Mouse (Mus musculus) ES-E14 (cell line): ENCODE data around the gene Commd4. TPM values are rescaled to one million over a fixed set of nuclear protein-coding genes. Genes with fewer than 3 reads are reported as not detected.

Experiments
- DNase-seq: peaks from one replicate; pipeline ENCODE4 v3.0.0-alpha.2; 2013; ENCODE audit warnings: low read depth, low spot score
- H3K27ac ChIP-seq: 2 replicates; pipeline ENCODE4 v1.5.1; 2012; ENCODE audit warnings: low read depth, mild to moderate bottlenecking, low read length, moderate library complexity, mixed read lengths; ENCODE audit not compliant: poor library complexity, insufficient read depth, severe bottlenecking
- H3K36me3 ChIP-seq: 2 replicates; pipeline ENCODE4 v1.6.1; 2012; ENCODE audit warnings: mild to moderate bottlenecking, low read length, moderate library complexity, mixed read lengths; ENCODE audit not compliant: control insufficient read depth, poor library complexity, insufficient read depth, severe bottlenecking
- H3K4me1 ChIP-seq, 2 experiments: fragments of 150-350 bp in 1 of 2; sonication (generic) in 1 of 2; 2 replicates each; pipeline ENCODE4 v1.6.1; 2012; ENCODE audit warnings: low read length in 2 of 2, mild to moderate bottlenecking in 1 of 2, mixed read lengths in 1 of 2; ENCODE audit not compliant: control insufficient read depth in 2 of 2, insufficient read depth in 2 of 2, poor library complexity in 1 of 2
- H3K4me3 ChIP-seq, 2 experiments: fragments of 150-350 bp in 1 of 2; sonication (generic) in 1 of 2; 2 replicates each; pipeline ENCODE4 v1.5.1; 2012; ENCODE audit warnings: low read length in 2 of 2, low read depth in 1 of 2, mild to moderate bottlenecking in 1 of 2, mixed read lengths in 1 of 2; ENCODE audit not compliant: insufficient read depth in 1 of 2, poor library complexity in 1 of 2, severe bottlenecking in 1 of 2
- H3K9ac ChIP-seq: 2 replicates; pipeline ENCODE4 v1.6.1; 2012; ENCODE audit warnings: low read depth, mild to moderate bottlenecking, low read length, mixed read lengths; ENCODE audit not compliant: poor library complexity, insufficient read depth, severe bottlenecking
- H3K9me3 ChIP-seq: fragments of 150-350 bp; sonication (generic); 2 replicates; pipeline ENCODE4 v1.6.1; 2012; ENCODE audit warnings: low read depth, mild to moderate bottlenecking, low read length; ENCODE audit not compliant: control insufficient read depth, insufficient read depth
- CHD2 ChIP-seq: IDR thresholded peaks from 2 replicates; pipeline ENCODE4 v1.6.1; 2014; ENCODE audit warnings: mild to moderate bottlenecking, low read depth, low read length, inconsistent platforms
- HCFC1 ChIP-seq: IDR thresholded peaks from 2 replicates; pipeline ENCODE4 v1.6.1; 2012; ENCODE audit warnings: low read length, inconsistent platforms, borderline replicate concordance; ENCODE audit not compliant: insufficient read depth
- MAFK ChIP-seq: IDR thresholded peaks from 2 replicates; pipeline ENCODE4 v1.6.1; 2014; ENCODE audit warnings: mild to moderate bottlenecking, low read depth, low read length, inconsistent platforms; ENCODE audit not compliant: insufficient read depth
- ZC3H11A ChIP-seq: IDR thresholded peaks from 2 replicates; pipeline ENCODE4 v1.6.1; 2012; ENCODE audit warnings: low read depth, mild to moderate bottlenecking, inconsistent platforms, low read length, borderline replicate concordance
- ZNF384 ChIP-seq: IDR thresholded peaks from 2 replicates; pipeline ENCODE4 v1.6.1; 2012; ENCODE audit warnings: low read depth, low read length, inconsistent platforms
- in situ Hi-C, 2 experiments: fragments of 600-800 bp; cut with MboI; formaldehyde crosslinking; loops; one replicate each; pipeline ENCODE4 v1.15.1; 2025; ENCODE audit warnings: low sequenced_read_pairs in 2 of 2, inconsistent platforms in 1 of 2; ENCODE audit not compliant: unreplicated experiment in 2 of 2
- total RNA-seq: library from RNA; depleted of rRNA; stranded (reverse); fragments of 300-350 nt; gene quantifications from 2 replicates; pipeline ENCODE4 v1.2.3, GENCODE M21; 2012

Commd4 gene
- total RNA-seq, 1 experiment: 116 TPM

DNA sequence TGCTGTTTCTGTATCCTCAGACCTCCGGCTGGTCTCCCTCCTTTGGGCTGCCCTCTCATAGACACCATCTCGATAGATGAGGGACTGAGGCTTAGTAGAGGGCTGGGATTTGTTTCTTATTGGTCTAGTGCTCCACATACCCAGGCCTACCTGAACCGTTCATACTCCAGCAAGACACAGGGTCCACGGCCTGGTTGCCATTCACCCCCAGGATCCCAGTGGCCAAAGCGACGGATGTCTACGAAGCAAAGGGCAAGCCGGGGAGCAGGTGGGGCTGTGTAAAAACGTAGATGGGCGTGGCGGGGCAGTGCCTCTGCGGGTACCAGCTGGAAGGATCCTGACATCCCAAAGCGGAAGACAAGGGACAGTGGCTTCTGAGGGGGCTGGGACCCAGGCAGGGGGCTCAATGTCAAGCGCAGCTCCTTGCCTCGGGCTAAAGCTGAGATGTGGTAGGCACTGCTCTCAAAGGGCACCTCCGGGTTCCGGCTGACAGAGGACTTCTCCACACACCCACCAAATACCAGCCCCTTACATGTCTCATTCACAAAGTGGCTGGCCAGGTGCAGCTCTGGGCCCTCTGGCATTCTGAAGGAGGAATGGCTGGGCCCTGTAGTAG lies 11.6 kb downstream of the Commd4 start:
- Histone ChIP-seq H3K4me3 (no peak overlapping the region), H3K9ac (no peak overlapping the region), H3K27ac (no peak overlapping the region), H3K9me3 (no peaks in the 10 kb centered on the region), H3K36me3 (peaks cover 14% of the 10 kb centered on the region; the same call in 1 of the 2 replicates), H3K4me1 (peaks cover 0 to 11% of the 10 kb centered on the region in 2 experiments; a peak in 3 of 4 replicates)
- no peak for TF ChIP-seq CHD2
- no peak for TF ChIP-seq ZNF384
- no peak for TF ChIP-seq ZC3H11A
- TF ChIP-seq HCFC1: no peak
- no peak for TF ChIP-seq MAFK
- no peak for DNase-seq
- in situ Hi-C loops: no loop called here

DNA sequence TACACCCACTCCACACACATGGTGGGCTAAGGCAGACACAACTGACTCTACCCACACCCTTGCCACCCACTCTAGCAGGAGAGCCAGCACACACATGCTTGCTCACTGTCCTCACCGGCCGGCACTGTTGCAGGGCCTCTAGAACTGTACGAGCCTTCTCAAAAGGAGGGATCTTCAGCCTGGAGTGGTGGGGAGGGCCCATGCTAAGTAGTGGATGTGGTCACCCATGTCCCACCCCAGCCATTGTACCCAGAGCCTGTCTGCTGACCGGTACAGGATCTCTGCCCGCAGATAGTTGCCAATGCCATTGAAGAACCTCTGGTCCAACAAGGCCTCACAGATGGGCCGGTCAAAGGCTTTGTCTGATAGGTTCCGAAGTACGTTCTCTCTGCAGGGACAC lies 13.3 kb downstream of the Commd4 start:
- DNase-seq: no peak
- peaks cover 0 to 11% of the 10 kb centered on the region in 2 experiments; a peak in 3 of 4 replicates for H3K4me1 ChIP-seq
- H3K36me3 ChIP-seq: peaks cover 31% of the 10 kb centered on the region; the same call in 1 of the 2 replicates
- TF ChIP-seq MAFK (no peak), ZC3H11A (no peak), CHD2 (no peak), HCFC1 (no peak), ZNF384 (no peak)
- H3K9ac ChIP-seq: no peak overlapping the region
- no peak overlapping the region for H3K4me3 ChIP-seq
- no peak overlapping the region for H3K27ac ChIP-seq
- in situ Hi-C loops: no loop called here
- H3K9me3 ChIP-seq: no peaks in the 10 kb centered on the region

DNA sequence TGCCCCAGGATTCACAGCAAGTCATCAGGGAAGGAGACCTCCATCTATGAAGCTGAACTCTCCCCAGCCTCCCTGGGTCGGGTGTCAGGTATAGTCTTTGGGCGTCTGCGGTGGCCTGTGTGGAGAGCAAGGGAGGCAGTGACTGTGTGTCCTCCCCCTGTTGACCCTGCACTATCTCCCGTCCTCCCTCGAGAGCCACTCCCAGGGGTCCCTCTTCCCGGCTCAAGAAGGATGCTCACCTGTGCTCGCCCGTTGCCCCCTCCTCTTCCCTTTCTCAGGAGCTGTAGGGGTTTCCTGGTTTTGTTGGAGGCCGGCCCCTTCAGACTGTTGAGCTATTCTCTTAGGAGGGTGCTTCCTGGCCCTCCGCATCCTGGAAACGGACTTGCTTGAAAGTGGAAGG lies 14.9 kb downstream of the Commd4 start:
- no peak overlapping the region for H3K9ac ChIP-seq
- H3K4me1 ChIP-seq: peaks cover 3 to 10% of the 10 kb centered on the region in 2 experiments; a peak in 3 of 4 replicates
- H3K9me3 ChIP-seq: no peaks in the 10 kb centered on the region
- TF ChIP-seq ZNF384 (no peak), CHD2 (no peak), HCFC1 (no peak), MAFK (no peak), ZC3H11A (no peak)
- H3K36me3 ChIP-seq: peaks cover 44% of the 10 kb centered on the region
- DNase-seq: no peak
- no peak overlapping the region for H3K27ac ChIP-seq
- H3K4me3 ChIP-seq: no peak overlapping the region
- in situ Hi-C loops: no loop called here

DNA sequence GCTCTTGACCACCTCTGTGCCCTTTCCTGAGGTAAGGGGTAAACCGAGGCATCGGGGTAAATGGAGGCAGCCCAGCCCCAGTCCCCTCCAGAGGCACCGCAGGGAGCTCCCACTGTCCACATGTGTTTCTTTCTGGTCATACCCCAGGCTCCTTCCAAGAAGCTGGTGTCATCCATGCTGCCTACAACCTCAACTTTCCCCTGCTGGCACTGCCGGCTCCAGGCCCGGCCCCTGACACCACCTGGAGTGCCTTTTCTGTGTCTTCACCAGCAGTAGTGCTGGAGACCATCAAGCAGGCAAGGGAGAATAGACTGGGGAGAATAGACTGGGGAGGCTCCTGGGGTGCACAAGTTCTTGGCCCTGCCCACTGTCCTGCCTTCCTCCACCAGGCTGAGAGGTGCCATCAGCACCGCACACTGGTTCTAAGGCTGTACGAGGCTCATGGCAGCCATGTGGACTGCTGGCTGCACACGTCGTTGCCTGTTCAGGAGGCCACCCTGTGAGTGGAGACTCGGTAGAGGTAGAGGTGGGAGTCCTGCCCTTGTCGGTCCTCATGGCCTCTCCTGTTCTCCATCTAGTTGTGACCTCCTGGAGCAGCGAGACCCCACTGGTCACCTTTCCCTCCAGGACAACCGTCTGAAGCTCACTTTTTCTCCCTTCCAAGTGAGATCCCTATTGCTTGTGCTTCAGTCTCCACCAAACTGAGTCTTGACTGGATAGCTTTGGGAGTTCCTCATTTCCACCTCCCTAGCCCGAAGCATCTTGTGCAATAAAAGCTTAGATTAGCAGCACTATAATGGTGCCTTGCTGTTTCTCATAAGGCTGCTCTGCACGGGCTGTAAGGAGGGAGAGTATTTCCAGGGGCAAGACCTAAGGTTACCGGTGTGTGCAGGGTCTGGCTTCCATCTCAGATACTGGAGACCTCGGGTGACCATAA lies 16.4 kb downstream of the Commd4 start:
- DNase-seq: no peak
- no peak overlapping the region for H3K27ac ChIP-seq
- peaks cover 3% of the 10 kb centered on the region in 2 experiments; a peak in 3 of 4 replicates for H3K4me1 ChIP-seq
- no peaks in the 10 kb centered on the region for H3K9me3 ChIP-seq
- H3K36me3 ChIP-seq: peaks cover 59% of the 10 kb centered on the region
- TF ChIP-seq ZNF384 (no peak), ZC3H11A (no peak), MAFK (no peak), CHD2 (no peak), HCFC1 (no peak)
- no peak overlapping the region for H3K4me3 ChIP-seq
- in situ Hi-C loops: no loop called here
- H3K9ac ChIP-seq: no peak overlapping the region
